Mouse (Mus musculus) MEL (cell line): ENCODE data around the gene Gfra1. TPM values are rescaled to one million over a fixed set of nuclear protein-coding genes. Genes with fewer than 3 reads are reported as not detected.

Experiments
- DNase-seq: peaks from one replicate; pipeline ENCODE4 v3.0.0; 2011; ENCODE audit warnings: low read depth, low spot score
- H3K27ac ChIP-seq: 2 replicates; pipeline ENCODE4 v1.5.1; 2012; ENCODE audit warnings: low read depth, mild to moderate bottlenecking, control low read depth, low read length, moderate library complexity; ENCODE audit not compliant: control insufficient read depth
- H3K27me3 ChIP-seq, 2 experiments: fragments of 150-350 bp in 1 of 2; sonication (generic) in 1 of 2; 2 replicates each; pipeline ENCODE4 v1.6.1; 2012; ENCODE audit warnings: low read length in 2 of 2, mild to moderate bottlenecking in 2 of 2, improper control_type of control experiment in 1 of 2, moderate library complexity in 1 of 2; ENCODE audit not compliant: insufficient read depth in 2 of 2, control insufficient read depth in 1 of 2
- H3K36me3 ChIP-seq, 2 experiments: 2 replicates each; pipeline ENCODE4 v1.6.1; 2012 to 2014; ENCODE audit warnings: low read length in 2 of 2, improper control_type of control experiment in 1 of 2, inconsistent platforms in 1 of 2, mild to moderate bottlenecking in 1 of 2; ENCODE audit not compliant: insufficient read depth in 2 of 2, control insufficient read depth in 1 of 2
- H3K4me1 ChIP-seq, 2 experiments: fragments of 150-350 bp in 1 of 2; sonication (generic) in 1 of 2; 2 replicates each; pipeline ENCODE4 v1.6.1; 2012; ENCODE audit warnings: low read length in 2 of 2, improper control_type of control experiment in 1 of 2, mild to moderate bottlenecking in 1 of 2; ENCODE audit not compliant: insufficient read depth in 2 of 2, control insufficient read depth in 1 of 2
- H3K4me3 ChIP-seq, 2 experiments: fragments of 150-350 bp in 1 of 2; sonication (generic) in 1 of 2; 2 replicates each; pipeline ENCODE4 v1.5.1; 2012; ENCODE audit warnings: low read depth in 2 of 2, low read length in 2 of 2, mild to moderate bottlenecking in 2 of 2, moderate library complexity in 2 of 2, control low read depth in 1 of 2, improper control_type of control experiment in 1 of 2; ENCODE audit not compliant: control insufficient read depth in 1 of 2, insufficient read depth in 1 of 2
- H3K79me2 ChIP-seq: 2 replicates; pipeline ENCODE4 v1.6.1; 2012; ENCODE audit warnings: mild to moderate bottlenecking, low read length, moderate library complexity; ENCODE audit not compliant: control insufficient read depth, poor library complexity, insufficient read depth
- H3K9ac ChIP-seq: 2 replicates; pipeline ENCODE4 v1.6.1; 2012; ENCODE audit warnings: low read depth, mild to moderate bottlenecking, control low read depth, low read length, moderate library complexity; ENCODE audit not compliant: control insufficient read depth, poor library complexity, severe bottlenecking
- H3K9me3 ChIP-seq: fragments of 150-350 bp; sonication (generic); replicated peaks from 2 replicates; pipeline ENCODE4 v1.6.1; 2012; ENCODE audit warnings: mild to moderate bottlenecking, low read length, improper control_type of control experiment, moderate library complexity; ENCODE audit not compliant: insufficient read depth
- CHD1 ChIP-seq: IDR thresholded peaks from 2 replicates; pipeline ENCODE4 v1.6.1; 2012; ENCODE audit warnings: low read depth, mild to moderate bottlenecking, inconsistent platforms, low read length, improper control_type of control experiment
- CHD2 ChIP-seq: IDR thresholded peaks from 2 replicates; pipeline ENCODE4 v1.6.1; 2011; ENCODE audit warnings: low read length, improper control_type of control experiment
- CTCF ChIP-seq, 3 experiments: IDR thresholded peaks in 2 of 3; conservative IDR thresholded peaks in 1 of 3; 2 replicates each; pipeline ENCODE4 v1.5.1; 2011 to 2012; ENCODE audit warnings: low read length in 3 of 3, low read depth in 2 of 3, mild to moderate bottlenecking in 2 of 3, improper control_type of control experiment in 1 of 3, inconsistent platforms in 1 of 3, mixed read lengths in 1 of 3, moderate library complexity in 1 of 3; ENCODE audit not compliant: control insufficient read depth in 1 of 3, insufficient read depth in 1 of 3, poor library complexity in 1 of 3, severe bottlenecking in 1 of 3
- ELF1 ChIP-seq: IDR thresholded peaks from 2 replicates; pipeline ENCODE4 v1.6.1; 2014; ENCODE audit warnings: low read depth, mild to moderate bottlenecking, inconsistent platforms, low read length, improper control_type of control experiment, moderate library complexity
- EP300 ChIP-seq, 2 experiments: IDR thresholded peaks; 2 replicates each; pipeline ENCODE4 v1.6.1; 2011; ENCODE audit warnings: improper control_type of control experiment in 2 of 2, low read length in 2 of 2, low read depth in 1 of 2, mild to moderate bottlenecking in 1 of 2
- KAT2A ChIP-seq: conservative IDR thresholded peaks from 2 replicates; pipeline ENCODE4 v1.6.1; 2012; ENCODE audit warnings: low read depth, low read length, improper control_type of control experiment, inconsistent platforms
- MAX ChIP-seq: IDR thresholded peaks from 2 replicates; pipeline ENCODE4 v1.6.1; 2011; ENCODE audit warnings: low read length, improper control_type of control experiment
- MAZ ChIP-seq: IDR thresholded peaks from 2 replicates; pipeline ENCODE4 v1.6.1; 2012; ENCODE audit warnings: low read depth, mild to moderate bottlenecking, inconsistent platforms, low read length, improper control_type of control experiment
- MEF2A ChIP-seq: IDR thresholded peaks from 2 replicates; pipeline ENCODE4 v1.6.1; 2014; ENCODE audit warnings: low read depth, mild to moderate bottlenecking, inconsistent platforms, low read length, improper control_type of control experiment; ENCODE audit not compliant: poor library complexity, insufficient replicate concordance, severe bottlenecking; ENCODE audit errors: extremely low read depth
- MXI1 ChIP-seq: IDR thresholded peaks from 2 replicates; pipeline ENCODE4 v1.6.1; 2011; ENCODE audit warnings: mild to moderate bottlenecking, low read depth, low read length, improper control_type of control experiment
- MYC ChIP-seq: IDR thresholded peaks from 2 replicates; pipeline ENCODE4 v1.6.1; 2011; ENCODE audit warnings: low read depth, mild to moderate bottlenecking, low read length, improper control_type of control experiment, moderate library complexity
- NELFE ChIP-seq: IDR thresholded peaks from 2 replicates; pipeline ENCODE4 v1.6.1; 2011; ENCODE audit warnings: low read depth, low read length, improper control_type of control experiment
- POLR2AphosphoS2 ChIP-seq: IDR thresholded peaks from 2 replicates; pipeline ENCODE4 v1.6.1; 2011; ENCODE audit warnings: low read length, improper control_type of control experiment
- RCOR1 ChIP-seq: IDR thresholded peaks from 2 replicates; pipeline ENCODE4 v1.6.1; 2012; ENCODE audit warnings: low read depth, mild to moderate bottlenecking, inconsistent platforms, low read length, improper control_type of control experiment
- SIN3A ChIP-seq: IDR thresholded peaks from 2 replicates; pipeline ENCODE4 v1.6.1; 2012; ENCODE audit warnings: low read length, improper control_type of control experiment, inconsistent platforms
- SMC3 ChIP-seq: IDR thresholded peaks from 2 replicates; pipeline ENCODE4 v1.6.1; 2011; ENCODE audit warnings: low read depth, low read length, improper control_type of control experiment
- TAL1 ChIP-seq: IDR thresholded peaks from 2 replicates; pipeline ENCODE4 v1.6.1; 2012; ENCODE audit warnings: mild to moderate bottlenecking, inconsistent platforms, low read length, moderate library complexity, mixed read lengths
- TBP ChIP-seq: IDR thresholded peaks from 2 replicates; pipeline ENCODE4 v1.8.0; 2011; ENCODE audit warnings: low read depth, low read length, improper control_type of control experiment
- TCF12 ChIP-seq: IDR thresholded peaks from 2 replicates; pipeline ENCODE4 v1.6.1; 2014; ENCODE audit warnings: low read depth, mild to moderate bottlenecking, inconsistent platforms, low read length, improper control_type of control experiment, moderate library complexity
- UBTF ChIP-seq: IDR thresholded peaks from 2 replicates; pipeline ENCODE4 v1.6.1; 2012; ENCODE audit warnings: low read depth, mild to moderate bottlenecking, inconsistent platforms, low read length, improper control_type of control experiment, moderate library complexity, borderline replicate concordance; ENCODE audit not compliant: insufficient read depth
- USF1 ChIP-seq: IDR thresholded peaks from 2 replicates; pipeline ENCODE4 v1.6.1; 2014; ENCODE audit warnings: low read depth, mild to moderate bottlenecking, inconsistent platforms, low read length, improper control_type of control experiment, moderate library complexity
- ZC3H11A ChIP-seq: IDR thresholded peaks from 2 replicates; pipeline ENCODE4 v1.6.1; 2012; ENCODE audit warnings: low read depth, mild to moderate bottlenecking, inconsistent platforms, low read length, improper control_type of control experiment
- ZNF384 ChIP-seq: IDR thresholded peaks from 2 replicates; pipeline ENCODE4 v1.6.1; 2012; ENCODE audit warnings: low read depth, mild to moderate bottlenecking, inconsistent platforms, low read length, improper control_type of control experiment
- polyA plus RNA-seq, 2 experiments: library from polyadenylated mRNA; stranded (reverse) in 1 of 2; unstranded in 1 of 2; fragments of >175 nt in 1 of 2; fragments of >200 nt in 1 of 2; gene quantifications; 2 replicates each; pipeline versions ENCODE4 v1.2.1 to v1.2.4; 2012; ENCODE audit warnings: low replicate concordance in 2 of 2, low read depth in 1 of 2; ENCODE audit not compliant: insufficient read length in 2 of 2, insufficient read depth in 1 of 2, missing spikeins in 1 of 2
- total RNA-seq: library from RNA; depleted of rRNA; stranded (reverse); fragments of 300-350 nt; gene quantifications from 2 replicates; pipeline ENCODE4 v1.2.3, GENCODE M21; 2012

The Gfra1 gene
- total and polyA plus RNA-seq, 3 experiments, result not detected

- Histone ChIP-seq H3K27me3 (no peaks in the 10 kb centered on the region), H3K4me3 (peak overlapping the region; percentile 52 to 54), H3K36me3 (no peaks in the 10 kb centered on the region; a peak in 1 of 4 replicates), H3K79me2 (no peaks in the 10 kb centered on the region), H3K27ac (no peak overlapping the region), H3K4me1 (peaks cover 0 to 2% of the 10 kb centered on the region in 2 experiments; a peak in 2 of 4 replicates), H3K9ac (no peak overlapping the region), H3K9me3 (no peaks in the 10 kb centered on the region)
- DNase-seq, result peak; percentile 33
- TF ChIP-seq MAZ (no peak), MAX (no peak), MEF2A (no peak), UBTF (no peak), RCOR1 (no peak), MYC (no peak), SMC3 (no peak; the same call in 1 of the 2 replicates), MXI1 (no peak)
Measured at GRCm38 (mm10) chr19:58468331-58468730, 12.6 kb upstream of the Gfra1 start.

- DNase-seq, result no peak
- H3K36me3 ChIP-seq, result no peaks in the 10 kb centered on the region
- TF ChIP-seq CHD2 (no peak), ZC3H11A (no peak), CHD1 (no peak), ELF1 (no peak), KAT2A (no peak), SIN3A (no peak), USF1 (no peak), TBP (no peak), CTCF (IDR thresholded peaks at IDR 0.05 in 2 of 3, conservative IDR thresholded peaks at IDR 0.05 in 1 of 3; ENCODE audit: control insufficient read depth in 1 of 3, insufficient read depth in 1 of 3, low read depth in 2 of 3, low read length in 3 of 3, poor library complexity in 1 of 3, severe bottlenecking in 1 of 3) (no peak), ZNF384 (no peak), MEF2A (no peak), NELFE (no peak), TCF12 (no peak), POLR2AphosphoS2 (no peak), TAL1 (no peak), EP300 (IDR thresholded peaks at IDR 0.05; ENCODE audit: low read depth in 1 of 2, low read length in 2 of 2) (no peak)
- no peaks in the 10 kb centered on the region for H3K79me2 ChIP-seq
- no peak overlapping the region for H3K9ac ChIP-seq
- no peaks in the 10 kb centered on the region for H3K9me3 ChIP-seq
- H3K27ac ChIP-seq, result no peak overlapping the region
- no peak overlapping the region for H3K4me3 ChIP-seq
- H3K4me1 ChIP-seq, result peaks cover 0 to 2% of the 10 kb centered on the region in 2 experiments; a peak in 1 of 4 replicates
- no peaks in the 10 kb centered on the region for H3K27me3 ChIP-seq
Measured at GRCm38 (mm10) chr19:58463755-58464154, 8.0 kb upstream of the Gfra1 start.
